Mouse (Mus musculus) lung, postnatal 0 days (tissue): ENCODE measurements around the gene Tbc1d16. TPM values are rescaled to one million over a fixed set of nuclear protein-coding genes. Genes with fewer than 3 reads are reported as not detected.

ENCODE experiments used
- ATAC-seq: fragments of 200-750 bp; cut with Nextera tagmentation; 2 replicates; pipeline ENCODE4 v1.8.0; 2017; ENCODE audit warnings: moderate library complexity
- DNase-seq: peaks from one replicate; pipeline ENCODE4 v3.0.0-alpha.2; 2016; ENCODE audit warnings: low spot score
- H3K27ac ChIP-seq: fragments of 300-500 bp; sonication (generic); 2 replicates; pipeline ENCODE4 v1.5.1; 2014; ENCODE audit warnings: antibody characterized with exemption, mild to moderate bottlenecking, low read length, mixed read lengths
- H3K27me3 ChIP-seq: fragments of 300-500 bp; sonication (generic); replicated peaks from 2 replicates; pipeline ENCODE4 v1.6.1; 2014; ENCODE audit warnings: low read length, mixed read lengths; ENCODE audit not compliant: insufficient read depth
- H3K36me3 ChIP-seq: fragments of 300-500 bp; sonication (generic); 2 replicates; pipeline ENCODE4 v1.6.1; 2014; ENCODE audit warnings: low read length, mixed read lengths; ENCODE audit not compliant: insufficient read depth
- H3K4me1 ChIP-seq: fragments of 300-500 bp; sonication (generic); 2 replicates; pipeline ENCODE4 v1.6.1; 2014; ENCODE audit warnings: antibody characterized with exemption, low read depth, low read length, mixed read lengths; ENCODE audit not compliant: insufficient read depth
- H3K4me2 ChIP-seq: fragments of 300-500 bp; sonication (generic); replicated peaks from 2 replicates; pipeline ENCODE4 v1.6.1; 2014; ENCODE audit warnings: low read depth, mild to moderate bottlenecking, low read length, moderate library complexity, mixed read lengths
- H3K4me3 ChIP-seq: fragments of 300-500 bp; sonication (generic); 2 replicates; pipeline ENCODE4 v1.5.1; 2014; ENCODE audit warnings: low read depth, low read length
- H3K9ac ChIP-seq: fragments of 300-500 bp; sonication (generic); replicated peaks from 2 replicates; pipeline ENCODE4 v1.6.1; 2014; ENCODE audit warnings: low read depth, mild to moderate bottlenecking
- H3K9me3 ChIP-seq: fragments of 300-500 bp; sonication (generic); 2 replicates; pipeline ENCODE4 v1.6.1; 2016; ENCODE audit warnings: low read length, mixed read lengths
- CTCF ChIP-seq: IDR thresholded peaks from 2 replicates; pipeline ENCODE4 v1.5.1; 2016; ENCODE audit warnings: antibody characterized with exemption, mild to moderate bottlenecking
- EP300 ChIP-seq: IDR thresholded peaks from 2 replicates; pipeline ENCODE4 v1.6.1; 2016; ENCODE audit warnings: antibody characterized with exemption, mild to moderate bottlenecking, control low read depth
- WGBS: fragments of 180-500 bp; shearing (Covaris S2); extraction: QIAGEN DNeasy Blood & Tissue Kit; methylation state at CpG from one replicate; pipeline ENCODE4 v1.1.7; 2014; 5-methylcytosine and 5-hydroxymethylcytosine counted together
- polyA plus RNA-seq: library from polyadenylated mRNA; unstranded; fragments of >200 nt; fragmentation: Nextera tagmentation; extraction: Ambion mirVana; gene quantifications from 2 replicates; pipeline ENCODE4 v1.2.1, GENCODE M21; 2015

Tbc1d16 gene
- polyA plus RNA-seq, 1 experiment from 2014 or later = 11.9 TPM

- Histone ChIP-seq H3K9ac (no peak overlapping the region), H3K9me3 (no peaks in the 10 kb centered on the region), H3K4me3 (no peak overlapping the region), H3K36me3 (no peaks in the 10 kb centered on the region), H3K4me2 (no peak overlapping the region), H3K27ac (peak overlapping the region; percentile 79; the same call in 1 of the 2 replicates), H3K27me3 (no peaks in the 10 kb centered on the region), H3K4me1 (peaks cover 26% of the 10 kb centered on the region)
- TF ChIP-seq EP300 (no peak), CTCF (no peak)
- DNase-seq (no peak), ATAC-seq (no peak)
- 59% methylated on average over 10 of the region's 11 CpGs for WGBS
Observed at GRCm38 (mm10) chr11:119128668-119129280, 99.5 kb downstream of the Tbc1d16 start.

- Histone ChIP-seq H3K4me1 (peaks cover 26% of the 10 kb centered on the region), H3K9me3 (no peaks in the 10 kb centered on the region), H3K27ac (peak overlapping the region; percentile 79), H3K27me3 (no peaks in the 10 kb centered on the region), H3K4me2 (peak overlapping the region; percentile 17; the same call in 1 of the 2 replicates), H3K36me3 (no peaks in the 10 kb centered on the region), H3K4me3 (no peak overlapping the region), H3K9ac (no peak overlapping the region)
- 39% methylated on average over 9 of the region's 9 CpGs for WGBS
- ATAC-seq = peak; percentile 39
- peak; percentile 81 for DNase-seq
- no peak for TF ChIP-seq EP300
- TF ChIP-seq CTCF = no peak
Observed at GRCm38 (mm10) chr11:119127686-119128473, 100.4 kb downstream of the Tbc1d16 start.

GRCm38 (mm10) chr11:119127147-119127546 is 101.2 kb downstream of the Tbc1d16 start:
- peak; percentile 27 for DNase-seq
- peak overlapping the region; percentile 79 for H3K27ac ChIP-seq
- no peak for ATAC-seq
- no peaks in the 10 kb centered on the region for H3K27me3 ChIP-seq
- H3K9me3 ChIP-seq = no peaks in the 10 kb centered on the region
- peaks cover 26% of the 10 kb centered on the region for H3K4me1 ChIP-seq
- WGBS = 35% methylated on average over 12 of the region's 12 CpGs
- H3K36me3 ChIP-seq = no peaks in the 10 kb centered on the region
- TF ChIP-seq EP300 = no peak
- TF ChIP-seq CTCF = no peak
- H3K9ac ChIP-seq = no peak overlapping the region
- H3K4me3 ChIP-seq = no peak overlapping the region
- H3K4me2 ChIP-seq = peak overlapping the region; percentile 17; the same call in 1 of the 2 replicates

DNA sequence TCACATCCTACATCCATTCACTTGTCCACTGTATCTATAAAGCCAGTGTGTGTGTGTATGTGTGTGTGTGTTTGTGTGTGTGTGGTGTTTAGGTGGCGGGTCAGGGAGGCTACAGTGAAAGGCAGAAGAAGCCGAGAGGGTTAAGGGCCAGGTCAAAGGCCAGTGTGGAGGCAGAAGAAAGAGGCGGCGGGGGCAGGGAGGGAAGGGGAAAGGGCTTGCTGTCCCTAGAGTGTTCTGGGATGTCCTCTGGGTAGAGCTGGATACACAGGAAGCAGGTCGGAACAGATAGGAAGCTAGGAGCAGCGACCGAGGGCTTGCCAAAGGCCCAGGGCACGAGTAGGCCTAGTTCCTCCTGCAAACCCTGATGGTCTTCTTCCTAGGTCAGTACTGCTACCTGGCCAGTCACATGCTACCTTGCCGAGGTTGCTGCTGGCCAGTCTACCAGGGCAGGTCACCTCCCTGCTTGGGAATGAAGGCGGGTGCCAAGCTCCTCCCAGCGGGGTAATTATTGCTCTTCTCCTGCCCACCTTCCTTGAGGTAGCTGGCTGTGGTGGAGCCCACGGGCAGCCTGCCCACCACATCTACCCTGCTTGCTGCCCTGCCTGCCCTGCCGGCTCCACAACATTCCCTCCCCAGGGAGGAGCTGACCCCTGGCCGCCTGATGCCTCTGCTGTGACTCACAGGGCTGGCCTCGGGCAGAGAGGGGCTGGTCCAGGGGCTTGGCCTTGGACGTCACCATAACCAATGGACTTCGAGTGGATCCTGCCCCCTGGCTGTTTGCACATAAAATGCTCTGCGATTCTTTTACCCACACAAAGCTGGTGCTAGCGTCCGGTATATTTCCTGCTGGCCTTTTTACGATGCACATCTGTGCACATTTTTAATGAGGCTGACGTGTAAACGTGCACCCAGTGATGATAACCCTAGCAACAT is 102.1 kb downstream of the Tbc1d16 start:
- 14% methylated on average over 23 of the region's 23 CpGs for WGBS
- Histone ChIP-seq H3K9me3 (no peaks in the 10 kb centered on the region), H3K4me3 (no peak overlapping the region), H3K27ac (peak overlapping the region; percentile 90), H3K9ac (no peak overlapping the region), H3K27me3 (no peaks in the 10 kb centered on the region), H3K4me2 (peak overlapping the region; percentile 34), H3K4me1 (peaks cover 26% of the 10 kb centered on the region), H3K36me3 (no peaks in the 10 kb centered on the region)
- ATAC-seq = peak; percentile 97
- DNase-seq = peak; percentile 99
- TF ChIP-seq EP300 (peak; percentile 65; the same call in 1 of the 2 replicates), CTCF (peak; percentile 82)

- no peaks in the 10 kb centered on the region for H3K9me3 ChIP-seq
- H3K36me3 ChIP-seq = no peaks in the 10 kb centered on the region
- H3K4me3 ChIP-seq = no peak overlapping the region
- no peak overlapping the region for H3K27ac ChIP-seq
- WGBS = 88% methylated on average over 6 of the region's 6 CpGs
- ATAC-seq (no peak), DNase-seq (no peak)
- TF ChIP-seq CTCF = no peak
- no peak for TF ChIP-seq EP300
- no peak overlapping the region for H3K9ac ChIP-seq
- peaks cover 26% of the 10 kb centered on the region for H3K4me1 ChIP-seq
- no peak overlapping the region for H3K4me2 ChIP-seq
- H3K27me3 ChIP-seq = no peaks in the 10 kb centered on the region
Observed at GRCm38 (mm10) chr11:119124536-119124935, 103.8 kb downstream of the Tbc1d16 start.
